Mouse (Mus musculus) cerebellum, adult 11 months (tissue): Measurements from ENCODE around the gene Lrrc4.

Experiments used
- DNase-seq: peaks from one replicate; pipeline ENCODE4 v3.0.0; 2022

Gene Lrrc4

DNA sequence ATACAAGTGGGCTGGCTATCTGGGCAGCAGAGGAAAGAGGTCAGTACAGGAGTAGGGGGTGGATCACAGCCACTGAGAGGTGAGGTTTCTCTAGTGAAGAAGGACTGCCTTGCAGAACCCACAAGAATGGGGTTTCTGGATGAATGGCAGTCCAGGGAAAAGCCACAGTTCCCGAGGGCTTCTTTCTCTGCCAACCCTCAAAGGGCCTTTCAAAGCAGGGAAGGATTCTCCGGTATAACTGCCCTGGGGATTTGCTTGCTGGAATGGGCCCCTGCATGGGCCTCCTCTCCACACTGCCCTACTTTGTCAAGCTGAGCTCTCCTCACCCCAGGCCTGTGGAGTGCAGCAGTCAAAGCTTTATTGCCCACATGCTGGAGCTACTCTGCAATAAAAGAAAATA lies 22.1 kb upstream of the Lrrc4 start:
- DNase-seq: no peak

- peak; percentile 31 for DNase-seq
Observed at GRCm38 (mm10) chr6:28853164-28853563, 21.6 kb upstream of the Lrrc4 start.

DNA sequence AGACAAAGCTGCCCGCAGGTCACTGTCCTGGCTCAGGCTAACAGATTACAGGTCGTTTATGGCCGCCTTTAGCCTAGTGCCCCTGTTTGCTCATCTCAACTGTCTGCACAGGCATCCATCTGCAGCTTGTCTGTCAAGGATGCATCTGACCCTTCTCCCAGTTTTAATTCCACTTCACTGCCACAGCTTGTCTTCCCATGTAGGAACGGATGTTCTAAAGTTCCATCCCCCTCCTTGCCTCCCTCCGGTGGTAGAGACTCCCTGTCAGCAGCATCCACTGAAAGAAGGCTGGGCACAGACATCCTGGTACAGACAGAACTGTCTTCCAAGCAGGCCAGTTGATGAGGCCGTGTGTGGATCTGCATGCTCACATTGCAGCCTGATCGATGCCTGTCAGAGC lies 20.8 kb upstream of the Lrrc4 start:
- DNase-seq: no peak

DNA sequence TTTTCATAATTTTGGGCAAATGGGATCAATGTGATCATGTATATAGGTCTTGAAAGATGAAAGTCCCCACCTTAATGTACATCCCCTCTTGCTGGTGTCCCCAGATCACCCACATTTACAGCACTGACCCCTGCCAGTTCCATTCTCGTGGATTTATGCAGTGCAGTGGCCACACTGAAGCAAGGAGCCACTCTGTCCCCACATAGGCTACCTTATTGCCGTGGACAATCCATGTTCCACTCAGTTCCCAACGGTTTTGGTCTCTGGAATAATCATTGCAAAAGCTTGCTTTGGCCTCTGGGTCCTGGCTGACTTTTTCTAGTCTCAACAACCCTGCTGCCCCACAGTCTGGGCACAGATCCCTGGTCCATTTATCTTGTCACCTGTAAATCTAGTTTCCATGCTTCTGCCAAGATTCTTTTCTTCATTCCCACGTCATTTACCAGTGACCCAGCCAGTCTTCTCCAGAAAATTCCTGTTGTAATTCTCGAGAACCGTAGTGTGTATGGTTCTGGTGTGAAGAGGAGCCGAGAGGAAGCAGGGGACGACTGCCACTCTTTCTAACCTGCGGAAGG lies 18.9 kb upstream of the Lrrc4 start:
- DNase-seq: no peak

DNA sequence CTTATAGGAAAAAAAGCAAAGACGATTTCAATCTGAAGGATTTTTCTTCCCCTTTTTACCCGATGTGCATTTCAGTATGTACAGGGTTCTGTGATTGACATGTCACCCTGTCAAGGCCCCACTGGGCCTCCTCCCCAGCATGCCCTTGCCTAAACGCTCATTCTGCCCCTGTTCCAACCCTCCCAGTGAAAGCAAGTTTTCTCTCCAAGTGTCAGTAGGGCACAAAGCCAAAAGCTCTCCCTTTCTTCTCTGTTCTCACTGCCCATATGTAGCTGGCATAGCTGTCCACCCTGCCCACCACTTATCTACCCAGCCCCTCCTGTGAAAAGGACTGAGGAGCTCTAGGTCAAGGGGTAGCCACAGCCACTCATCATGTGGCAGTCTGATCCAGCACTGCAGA lies 17.8 kb upstream of the Lrrc4 start:
- no peak for DNase-seq

- DNase-seq: no peak
Observed at GRCm38 (mm10) chr6:28848891-28849290, 17.3 kb upstream of the Lrrc4 start.

GRCm38 (mm10) chr6:28848285-28848794 lies 16.8 kb upstream of the Lrrc4 start:
- no peak for DNase-seq

- no peak for DNase-seq
Observed at GRCm38 (mm10) chr6:28847616-28848015, 16.1 kb upstream of the Lrrc4 start.

GRCm38 (mm10) chr6:28845610-28846009 lies 14.1 kb upstream of the Lrrc4 start:
- DNase-seq: no peak

DNA sequence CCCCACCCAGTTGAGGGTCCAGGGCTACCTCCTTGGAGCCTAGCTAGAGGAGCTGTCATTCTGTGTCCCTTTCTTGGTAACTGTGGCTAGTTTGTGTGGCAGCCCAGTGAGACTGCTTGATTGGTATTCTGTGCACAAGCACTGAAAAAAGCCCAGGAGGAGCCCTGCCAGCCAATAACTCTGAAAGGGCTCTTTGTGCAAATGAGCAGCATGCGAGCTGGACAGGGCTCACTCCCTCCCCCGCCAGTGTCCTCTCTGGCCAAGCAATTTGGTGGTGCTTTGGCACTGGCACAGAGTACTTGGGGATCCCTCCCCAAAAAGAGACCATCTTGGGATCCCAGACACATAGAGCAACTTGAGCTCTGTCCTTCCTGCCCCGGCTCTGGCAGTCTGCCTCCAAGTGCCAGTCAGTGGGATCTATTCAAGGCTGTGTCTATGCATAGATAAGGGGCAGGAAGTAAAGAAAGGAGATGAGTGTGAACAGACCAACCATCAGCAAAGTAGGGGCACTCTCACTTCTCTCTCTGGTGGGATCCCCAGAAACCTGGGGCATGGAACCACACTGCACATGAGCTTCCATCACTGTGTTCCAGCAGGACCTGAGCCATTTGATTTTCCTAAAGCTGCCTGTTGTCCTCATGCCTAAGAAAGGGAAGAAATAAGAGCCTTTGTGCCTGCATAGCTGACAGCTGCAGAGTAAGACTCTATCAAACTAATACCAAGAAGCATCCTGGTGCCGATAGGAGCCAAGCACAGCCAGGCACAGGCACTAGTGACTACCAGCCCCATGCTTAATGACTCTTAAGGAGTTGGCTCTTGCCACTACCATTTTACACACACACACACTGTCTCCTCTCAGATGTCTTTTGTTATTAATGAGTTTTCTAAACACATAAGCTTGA lies 11.1 kb upstream of the Lrrc4 start:
- DNase-seq: no peak

- no peak for DNase-seq
Observed at GRCm38 (mm10) chr6:28841569-28841968, 10.0 kb upstream of the Lrrc4 start.

DNA sequence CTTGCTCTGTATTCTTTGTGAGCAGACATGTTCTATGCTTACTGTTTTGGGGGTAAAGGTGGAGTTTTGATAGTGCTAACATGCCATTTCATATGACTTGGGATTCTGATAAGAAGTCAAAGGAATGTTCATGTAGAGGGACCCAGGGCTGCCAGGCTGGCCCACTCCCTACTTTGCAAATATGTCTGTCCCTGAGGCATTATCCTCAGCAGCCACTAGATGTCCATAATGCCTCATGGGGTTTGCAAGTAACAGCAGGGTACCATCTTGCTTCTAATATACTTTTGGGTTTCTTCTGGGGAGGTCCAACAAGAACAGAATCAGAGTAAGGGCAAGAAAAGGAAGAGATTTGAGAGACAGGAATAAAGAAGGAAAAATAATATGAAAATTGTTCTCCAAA lies 5.1 kb upstream of the Lrrc4 start:
- DNase-seq: no peak

- DNase-seq: no peak
Observed at GRCm38 (mm10) chr6:28834046-28834445, 2.5 kb upstream of the Lrrc4 start.

GRCm38 (mm10) chr6:28833380-28833822 lies 1.9 kb upstream of the Lrrc4 start:
- DNase-seq: peak; percentile 73

GRCm38 (mm10) chr6:28832751-28833291 lies 1.3 kb upstream of the Lrrc4 start:
- peak; percentile 61 for DNase-seq

GRCm38 (mm10) chr6:28831854-28832750 lies 555 bp upstream of the Lrrc4 start:
- no peak for DNase-seq

- DNase-seq: no peak
Observed at GRCm38 (mm10) chr6:28830306-28830705, 1.2 kb downstream of the Lrrc4 start.

GRCm38 (mm10) chr6:28828593-28828992 lies 3.0 kb downstream of the Lrrc4 start:
- peak; percentile 57 for DNase-seq

GRCm38 (mm10) chr6:28827565-28827964 lies 4.0 kb downstream of the Lrrc4 start:
- no peak for DNase-seq

DNA sequence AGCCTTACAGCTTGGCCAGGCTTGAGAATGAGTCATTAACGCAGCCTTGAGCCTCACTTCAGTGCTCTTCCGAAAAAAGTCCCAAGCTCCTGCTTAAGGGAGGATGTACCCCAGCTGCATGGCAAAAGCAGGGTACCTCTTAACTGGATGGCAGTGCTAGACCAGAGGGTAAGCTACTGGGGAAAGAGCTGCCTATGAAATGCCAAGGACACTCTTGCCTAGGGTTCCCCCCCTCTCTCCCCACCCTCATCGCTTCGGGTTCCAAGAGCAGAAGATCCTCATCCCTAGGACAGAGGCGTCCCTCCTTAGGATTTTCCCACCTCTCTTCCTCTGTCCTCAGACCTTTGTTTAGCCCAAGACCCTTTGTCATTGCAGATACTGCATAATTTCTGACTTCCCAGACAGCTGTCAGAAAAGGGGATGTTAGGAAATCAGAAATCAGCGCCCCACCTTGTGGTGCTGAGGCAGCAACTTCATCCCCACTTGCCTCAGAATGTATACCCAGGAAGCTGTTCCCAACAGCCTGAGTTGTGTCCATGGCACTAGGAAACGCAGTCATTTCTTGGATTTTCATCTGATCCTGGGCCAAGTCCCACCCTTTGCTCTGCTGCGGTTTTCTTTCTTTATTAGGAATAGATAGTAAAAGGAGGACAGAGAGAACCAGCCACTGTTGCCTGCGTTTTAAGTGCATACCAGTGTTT lies 4.7 kb downstream of the Lrrc4 start:
- no peak for DNase-seq

- no peak for DNase-seq
Observed at GRCm38 (mm10) chr6:28825894-28826293, 5.7 kb downstream of the Lrrc4 start.

DNA sequence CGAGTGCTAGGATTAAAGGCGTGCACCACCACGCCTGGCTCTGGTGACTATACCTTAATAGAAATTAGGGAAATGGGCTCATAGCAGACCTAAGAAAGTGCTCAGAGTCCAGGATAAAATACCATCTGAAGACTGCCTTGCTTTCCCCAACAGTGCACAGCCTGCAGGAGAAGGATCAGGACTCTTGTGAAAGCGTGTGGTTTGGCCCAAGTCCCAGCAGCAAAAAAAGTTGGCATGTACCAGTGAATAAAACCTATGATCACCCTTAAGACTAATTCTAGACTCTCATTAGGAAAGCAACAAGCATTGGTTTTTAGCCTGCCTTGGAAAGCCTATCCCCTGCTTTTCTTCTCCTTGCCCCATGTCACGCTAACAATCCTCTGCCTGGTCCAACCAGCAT lies 7.7 kb downstream of the Lrrc4 start:
- no peak for DNase-seq
